Mouse (Mus musculus) MEL (cell line): Measurements from ENCODE around the gene Vipas39. TPM values are rescaled to one million over a fixed set of nuclear protein-coding genes. Genes with fewer than 3 reads are reported as not detected.

ENCODE experiments used
- DNase-seq: peaks from one replicate; pipeline ENCODE4 v3.0.0; 2011; ENCODE audit warnings: low read depth, low spot score
- H3K27ac ChIP-seq: 2 replicates; pipeline ENCODE4 v1.5.1; 2012; ENCODE audit warnings: low read depth, mild to moderate bottlenecking, control low read depth, low read length, moderate library complexity; ENCODE audit not compliant: control insufficient read depth
- H3K27me3 ChIP-seq, 2 experiments: fragments of 150-350 bp in 1 of 2; sonication (generic) in 1 of 2; 2 replicates each; pipeline ENCODE4 v1.6.1; 2012; ENCODE audit warnings: low read length in 2 of 2, mild to moderate bottlenecking in 2 of 2, improper control_type of control experiment in 1 of 2, moderate library complexity in 1 of 2; ENCODE audit not compliant: insufficient read depth in 2 of 2, control insufficient read depth in 1 of 2
- H3K36me3 ChIP-seq, 2 experiments: 2 replicates each; pipeline ENCODE4 v1.6.1; 2012 to 2014; ENCODE audit warnings: low read length in 2 of 2, improper control_type of control experiment in 1 of 2, inconsistent platforms in 1 of 2, mild to moderate bottlenecking in 1 of 2; ENCODE audit not compliant: insufficient read depth in 2 of 2, control insufficient read depth in 1 of 2
- H3K4me1 ChIP-seq, 2 experiments: fragments of 150-350 bp in 1 of 2; sonication (generic) in 1 of 2; 2 replicates each; pipeline ENCODE4 v1.6.1; 2012; ENCODE audit warnings: low read length in 2 of 2, improper control_type of control experiment in 1 of 2, mild to moderate bottlenecking in 1 of 2; ENCODE audit not compliant: insufficient read depth in 2 of 2, control insufficient read depth in 1 of 2
- H3K4me3 ChIP-seq, 2 experiments: fragments of 150-350 bp in 1 of 2; sonication (generic) in 1 of 2; 2 replicates each; pipeline ENCODE4 v1.5.1; 2012; ENCODE audit warnings: low read depth in 2 of 2, low read length in 2 of 2, mild to moderate bottlenecking in 2 of 2, moderate library complexity in 2 of 2, control low read depth in 1 of 2, improper control_type of control experiment in 1 of 2; ENCODE audit not compliant: control insufficient read depth in 1 of 2, insufficient read depth in 1 of 2
- H3K79me2 ChIP-seq: 2 replicates; pipeline ENCODE4 v1.6.1; 2012; ENCODE audit warnings: mild to moderate bottlenecking, low read length, moderate library complexity; ENCODE audit not compliant: control insufficient read depth, poor library complexity, insufficient read depth
- H3K9ac ChIP-seq: 2 replicates; pipeline ENCODE4 v1.6.1; 2012; ENCODE audit warnings: low read depth, mild to moderate bottlenecking, control low read depth, low read length, moderate library complexity; ENCODE audit not compliant: control insufficient read depth, poor library complexity, severe bottlenecking
- H3K9me3 ChIP-seq: fragments of 150-350 bp; sonication (generic); replicated peaks from 2 replicates; pipeline ENCODE4 v1.6.1; 2012; ENCODE audit warnings: mild to moderate bottlenecking, low read length, improper control_type of control experiment, moderate library complexity; ENCODE audit not compliant: insufficient read depth
- BHLHE40 ChIP-seq: IDR thresholded peaks from 2 replicates; pipeline ENCODE4 v1.6.1; 2012; ENCODE audit warnings: low read depth, mild to moderate bottlenecking, inconsistent platforms, low read length, improper control_type of control experiment, borderline replicate concordance
- CHD2 ChIP-seq: IDR thresholded peaks from 2 replicates; pipeline ENCODE4 v1.6.1; 2011; ENCODE audit warnings: low read length, improper control_type of control experiment
- E2F4 ChIP-seq: IDR thresholded peaks from 2 replicates; pipeline ENCODE4 v1.6.1; 2011; ENCODE audit warnings: low read depth, low read length, improper control_type of control experiment, borderline replicate concordance
- EP300 ChIP-seq, 2 experiments: IDR thresholded peaks; 2 replicates each; pipeline ENCODE4 v1.6.1; 2011; ENCODE audit warnings: improper control_type of control experiment in 2 of 2, low read length in 2 of 2, low read depth in 1 of 2, mild to moderate bottlenecking in 1 of 2
- ETS1 ChIP-seq: IDR thresholded peaks from 2 replicates; pipeline ENCODE4 v1.6.1; 2012; ENCODE audit warnings: low read depth, mild to moderate bottlenecking, inconsistent platforms, low read length, improper control_type of control experiment, moderate library complexity
- GATA1 ChIP-seq: IDR thresholded peaks from 2 replicates; pipeline ENCODE4 v1.6.1; 2011; ENCODE audit warnings: low read depth, low read length, improper control_type of control experiment
- JUND ChIP-seq: IDR thresholded peaks from 2 replicates; pipeline ENCODE4 v1.6.1; 2011; ENCODE audit warnings: low read depth, mild to moderate bottlenecking, improper control_type of control experiment, low read length
- MAFK ChIP-seq: IDR thresholded peaks from 2 replicates; pipeline ENCODE4 v1.6.1; 2011; ENCODE audit warnings: low read depth, mild to moderate bottlenecking, low read length, improper control_type of control experiment, borderline replicate concordance
- MXI1 ChIP-seq: IDR thresholded peaks from 2 replicates; pipeline ENCODE4 v1.6.1; 2011; ENCODE audit warnings: mild to moderate bottlenecking, low read depth, low read length, improper control_type of control experiment
- MYC ChIP-seq: IDR thresholded peaks from 2 replicates; pipeline ENCODE4 v1.6.1; 2011; ENCODE audit warnings: low read depth, mild to moderate bottlenecking, low read length, improper control_type of control experiment, moderate library complexity
- RCOR1 ChIP-seq: IDR thresholded peaks from 2 replicates; pipeline ENCODE4 v1.6.1; 2012; ENCODE audit warnings: low read depth, mild to moderate bottlenecking, inconsistent platforms, low read length, improper control_type of control experiment
- SIN3A ChIP-seq: IDR thresholded peaks from 2 replicates; pipeline ENCODE4 v1.6.1; 2012; ENCODE audit warnings: low read length, improper control_type of control experiment, inconsistent platforms
- TAL1 ChIP-seq: IDR thresholded peaks from 2 replicates; pipeline ENCODE4 v1.6.1; 2012; ENCODE audit warnings: mild to moderate bottlenecking, inconsistent platforms, low read length, moderate library complexity, mixed read lengths
- TCF12 ChIP-seq: IDR thresholded peaks from 2 replicates; pipeline ENCODE4 v1.6.1; 2014; ENCODE audit warnings: low read depth, mild to moderate bottlenecking, inconsistent platforms, low read length, improper control_type of control experiment, moderate library complexity
- ZNF384 ChIP-seq: IDR thresholded peaks from 2 replicates; pipeline ENCODE4 v1.6.1; 2012; ENCODE audit warnings: low read depth, mild to moderate bottlenecking, inconsistent platforms, low read length, improper control_type of control experiment
- polyA plus RNA-seq, 2 experiments: library from polyadenylated mRNA; stranded (reverse) in 1 of 2; unstranded in 1 of 2; fragments of >175 nt in 1 of 2; fragments of >200 nt in 1 of 2; gene quantifications; 2 replicates each; pipeline versions ENCODE4 v1.2.1 to v1.2.4; 2012; ENCODE audit warnings: low replicate concordance in 2 of 2, low read depth in 1 of 2; ENCODE audit not compliant: insufficient read length in 2 of 2, insufficient read depth in 1 of 2, missing spikeins in 1 of 2
- total RNA-seq: library from RNA; depleted of rRNA; stranded (reverse); fragments of 300-350 nt; gene quantifications from 2 replicates; pipeline ENCODE4 v1.2.3, GENCODE M21; 2012

Vipas39 gene
- total and polyA plus RNA-seq, 3 experiments = 19.7 to 23.0 TPM; not detected in 1

DNA sequence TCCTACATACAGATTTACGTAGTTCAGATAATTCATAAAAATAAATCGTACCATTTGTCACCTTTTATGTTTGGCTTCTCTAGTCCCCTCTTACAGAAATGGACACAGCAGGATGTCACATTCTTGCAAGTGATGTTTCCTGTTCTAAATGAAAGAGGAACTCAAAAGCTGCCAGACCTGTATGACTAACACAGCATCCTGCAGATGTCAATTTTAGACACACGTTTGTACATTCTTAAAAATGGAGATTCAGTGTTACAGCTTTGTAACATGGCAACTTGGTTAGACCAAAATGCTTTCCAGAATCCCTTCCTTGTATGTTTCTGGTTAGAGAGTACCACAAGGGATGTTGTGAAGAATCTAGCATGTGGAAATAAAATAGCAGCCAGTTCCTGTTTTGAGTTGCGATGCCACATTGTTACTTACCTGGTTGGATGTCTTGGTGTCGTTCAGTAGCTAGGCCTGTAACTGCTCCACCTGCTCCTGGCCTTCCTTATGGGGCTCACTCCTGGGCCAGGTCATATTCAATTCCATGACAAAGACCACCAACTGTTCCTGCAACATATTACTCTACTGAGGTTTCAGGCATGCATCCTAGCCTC is 29.1 kb downstream of the Vipas39 start:
- H3K79me2 ChIP-seq = no peaks in the 10 kb centered on the region
- H3K36me3 ChIP-seq = no peaks in the 10 kb centered on the region; a peak in 2 of 4 replicates
- H3K4me1 ChIP-seq = peaks cover 0 to 3% of the 10 kb centered on the region in 2 experiments; a peak in 1 of 4 replicates
- DNase-seq = peak; percentile 61
- TF ChIP-seq EP300 (IDR thresholded peaks at IDR 0.05; ENCODE audit: low read depth in 1 of 2, low read length in 2 of 2) (peak in 1 of 2 experiments; percentile 30; a peak in 1 of 4 replicates), MYC (0 out of 2 replicates have a peak, but pooled peaks have one; percentile 21), ZNF384 (no peak)
- H3K27ac ChIP-seq = no peak overlapping the region
- no peak overlapping the region for H3K9ac ChIP-seq
- H3K27me3 ChIP-seq = no peaks in the 10 kb centered on the region
- no peak overlapping the region for H3K4me3 ChIP-seq
- no peaks in the 10 kb centered on the region for H3K9me3 ChIP-seq

DNA sequence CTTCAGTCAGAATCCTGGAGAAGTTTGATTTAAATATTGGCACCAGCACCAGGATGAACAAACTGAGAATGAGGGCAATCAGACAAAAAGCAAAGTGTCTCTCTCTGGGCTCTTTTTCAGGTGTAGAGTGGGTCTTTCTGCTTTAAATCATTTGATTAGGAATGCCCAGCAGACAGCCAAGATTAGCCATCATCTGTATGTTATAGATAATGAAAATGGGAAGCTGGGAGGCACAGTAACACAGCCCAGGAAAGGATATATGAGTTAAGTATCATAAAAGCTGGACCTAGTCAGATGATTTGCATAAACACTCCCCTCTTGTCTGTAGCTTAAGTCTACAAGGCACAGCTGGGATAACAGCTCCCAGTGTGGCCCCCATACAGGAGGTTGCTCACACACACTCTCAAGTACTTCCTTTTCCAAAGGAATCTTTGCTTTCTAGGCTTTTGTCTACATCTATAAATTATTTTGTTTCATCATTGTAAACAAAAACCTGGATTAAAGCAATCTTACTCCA is 35.6 kb downstream of the Vipas39 start:
- TF ChIP-seq MAFK (0 out of 2 replicates have a peak, but pooled peaks have one; percentile 30), TCF12 (peak; percentile 92), JUND (0 out of 2 replicates have a peak, but pooled peaks have one; percentile 35), BHLHE40 (0 out of 2 replicates have a peak, but pooled peaks have one; percentile 17), MYC (no peak), E2F4 (no peak), ETS1 (peak; percentile 65), CHD2 (no peak), EP300 (IDR thresholded peaks at IDR 0.05; ENCODE audit: low read depth in 1 of 2, low read length in 2 of 2) (peak; percentile 81 to 87), RCOR1 (peak; percentile 98), TAL1 (peak; percentile 63), GATA1 (peak; percentile 81), MXI1 (0 out of 2 replicates have a peak, but pooled peaks have one; percentile 18), SIN3A (peak; percentile 49)
- Histone ChIP-seq H3K79me2 (no peaks in the 10 kb centered on the region), H3K9me3 (no peaks in the 10 kb centered on the region), H3K4me1 (peaks cover 2 to 12% of the 10 kb centered on the region in 2 experiments; a peak in 3 of 4 replicates), H3K27ac (no peak overlapping the region), H3K27me3 (no peaks in the 10 kb centered on the region), H3K4me3 (no peak overlapping the region), H3K36me3 (peaks cover 0 to 7% of the 10 kb centered on the region in 2 experiments; a peak in 2 of 4 replicates), H3K9ac (no peak overlapping the region)
- DNase-seq = peak; percentile 62
